Mouse (Mus musculus) adrenal gland, postnatal 36 days (tissue): Measurements from ENCODE around the gene Iars2. TPM values are rescaled to one million over a fixed set of nuclear protein-coding genes. Genes with fewer than 3 reads are reported as not detected.

Experiments
- DNase-seq, 2 experiments: peaks; one replicate each; pipeline ENCODE4 v3.0.0; 2021; ENCODE audit warnings: mixed read lengths in 1 of 2
- total RNA-seq, 2 experiments: library from RNA; stranded (reverse); gene quantifications; 2 replicates each; pipeline ENCODE4 v1.2.3; 2021

Gene Iars2
- total RNA-seq, 2 experiments from 2014 or later, result 75.8 to 104 TPM

GRCm38 (mm10) chr1:185280616-185281015 is 48.6 kb downstream of the Iars2 start:
- peak in 1 of 2 experiments; percentile 29 for DNase-seq

GRCm38 (mm10) chr1:185279288-185279687 is 49.9 kb downstream of the Iars2 start:
- DNase-seq, result peak; percentile 51 to 55

DNA sequence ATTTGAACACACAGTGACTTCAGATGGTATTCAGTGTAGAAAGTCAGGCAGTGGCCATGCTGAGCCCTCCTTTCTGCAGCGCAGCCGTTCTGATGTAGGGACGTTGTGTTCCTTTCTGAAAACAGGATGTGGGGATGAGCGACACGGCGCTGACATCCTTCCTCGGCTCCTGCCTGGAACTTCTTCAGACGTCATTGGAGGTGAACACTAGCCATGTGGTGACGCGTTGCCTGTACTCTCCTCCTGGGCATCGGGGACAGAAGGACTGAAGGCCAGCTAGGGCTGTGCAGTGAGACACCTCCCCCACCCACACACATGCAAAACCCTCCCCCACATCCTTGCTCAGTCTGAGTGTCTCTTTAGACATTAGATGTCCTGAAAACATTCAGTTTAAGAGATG is 52.2 kb downstream of the Iars2 start:
- DNase-seq, result peak; percentile 47 to 50

GRCm38 (mm10) chr1:185275976-185276375 is 53.2 kb downstream of the Iars2 start:
- DNase-seq, result peak; percentile 63 to 64

GRCm38 (mm10) chr1:185274819-185275545 is 54.2 kb downstream of the Iars2 start:
- DNase-seq, result peak; percentile 50 to 54

DNA sequence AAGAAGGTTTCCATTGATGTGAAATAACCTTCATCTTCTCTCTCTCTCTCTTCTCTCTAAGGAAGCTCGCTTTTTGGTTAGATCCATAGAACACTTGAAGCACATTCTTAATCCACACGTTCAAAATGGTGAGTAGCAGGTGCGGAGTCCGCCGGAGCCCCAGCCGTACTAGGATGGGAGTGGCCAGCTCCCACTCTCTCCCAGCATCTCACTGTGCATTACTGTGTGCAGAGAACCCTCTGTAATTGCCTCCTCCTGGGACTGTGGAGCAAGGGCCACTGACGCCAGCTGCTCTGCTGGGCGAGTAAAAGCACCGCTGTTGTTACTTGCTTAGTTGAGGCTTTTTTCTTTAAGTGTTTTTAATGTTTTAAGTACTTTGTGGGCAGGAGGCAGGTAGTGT is 57.8 kb downstream of the Iars2 start:
- no peak for DNase-seq

- DNase-seq, result no peak
These were observed 58.6 kb downstream of the Iars2 start for GRCm38 (mm10) chr1:185270403-185271097.

- no peak for DNase-seq
These were observed 60.5 kb downstream of the Iars2 start for GRCm38 (mm10) chr1:185268675-185269074.

DNA sequence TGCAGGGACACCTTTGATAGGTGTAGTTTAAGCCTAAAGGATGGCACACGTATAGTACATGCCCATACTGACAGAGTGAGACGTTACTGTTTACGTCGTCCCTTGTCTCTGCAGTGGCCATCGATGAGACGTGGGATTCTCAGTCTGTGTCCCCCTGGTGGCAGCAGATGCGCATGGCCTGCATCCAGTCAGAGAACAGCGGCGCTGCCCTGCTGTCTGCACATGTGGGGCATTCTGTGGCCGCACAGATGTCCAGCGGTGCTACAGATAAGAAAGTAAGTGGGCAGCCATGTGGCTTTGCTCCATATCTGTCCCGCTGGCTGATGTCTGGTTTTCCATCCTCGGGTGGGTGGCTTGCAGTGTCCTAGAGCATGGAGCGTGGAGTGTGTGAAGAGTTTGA is 66.6 kb downstream of the Iars2 start:
- peak; percentile 43 to 61 for DNase-seq

DNA sequence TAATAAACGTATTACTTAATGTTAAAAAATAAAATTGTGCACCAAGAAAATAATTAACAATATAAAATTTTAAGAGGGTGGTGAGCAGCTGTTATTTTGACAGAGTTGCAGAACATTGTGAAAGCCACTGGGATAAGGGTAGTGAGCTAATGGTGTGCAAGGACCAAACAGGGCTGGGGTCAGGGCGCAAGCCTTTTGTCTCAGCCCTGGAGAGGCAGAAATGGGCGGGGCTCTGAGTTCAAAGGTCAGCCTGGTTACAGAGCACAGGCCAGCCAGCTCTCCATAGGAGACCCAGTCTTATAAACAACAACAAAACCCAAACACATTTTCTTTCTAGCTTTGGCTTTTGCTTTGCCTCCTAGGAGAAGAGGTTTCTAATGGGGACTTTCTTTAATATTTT is 72.4 kb downstream of the Iars2 start:
- peak; percentile 26 to 54 for DNase-seq

- DNase-seq, result no peak
These were observed 73.9 kb downstream of the Iars2 start for GRCm38 (mm10) chr1:185255336-185255735.

GRCm38 (mm10) chr1:185253140-185253892 is 75.9 kb downstream of the Iars2 start:
- DNase-seq, result peak; percentile 54 to 62

DNA sequence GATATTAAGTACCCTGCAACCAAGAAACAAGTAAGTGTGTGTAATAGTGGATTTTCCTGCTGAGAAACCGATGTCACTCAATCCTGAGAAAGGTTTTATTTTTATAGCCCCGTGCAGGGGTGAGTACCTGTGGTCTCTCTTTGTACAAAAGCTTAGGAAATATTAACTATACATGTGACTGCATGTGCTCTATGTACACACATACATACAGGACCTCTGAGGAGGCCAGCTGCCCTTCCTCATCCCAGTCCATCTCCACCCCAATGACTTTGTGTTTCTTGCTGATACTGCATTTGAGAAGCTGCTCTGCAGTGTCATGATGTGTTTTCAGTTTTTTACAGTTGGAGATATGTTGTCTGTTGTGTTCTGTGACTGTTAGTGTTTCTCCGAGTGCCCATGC is 76.8 kb downstream of the Iars2 start:
- DNase-seq, result no peak

DNA sequence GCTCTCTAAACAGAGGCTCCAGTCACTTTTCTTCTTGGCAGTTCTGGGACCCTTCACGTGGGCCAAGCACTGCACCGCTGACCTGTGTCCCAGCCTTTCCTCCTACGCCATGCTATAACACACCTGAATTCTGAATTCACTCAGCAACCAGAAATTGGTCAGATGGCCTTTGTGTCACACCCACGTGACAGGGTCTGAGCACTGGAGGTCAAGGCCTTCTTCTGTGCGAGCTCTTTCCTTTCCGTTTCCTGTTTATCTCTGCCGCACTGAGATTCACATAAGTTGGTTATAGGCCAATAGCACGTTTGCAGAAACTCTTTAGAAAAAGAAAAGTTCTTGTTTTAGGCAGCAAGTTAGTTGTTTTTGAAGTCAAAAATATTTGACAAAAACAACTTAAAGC is 80.5 kb downstream of the Iars2 start:
- peak in 1 of 2 experiments; percentile 47 for DNase-seq

GRCm38 (mm10) chr1:185247429-185248085 is 81.6 kb downstream of the Iars2 start:
- DNase-seq, result no peak

- DNase-seq, result no peak
These were observed 83.7 kb downstream of the Iars2 start for GRCm38 (mm10) chr1:185245456-185245855.

- DNase-seq, result no peak
These were observed 86.2 kb downstream of the Iars2 start for GRCm38 (mm10) chr1:185243013-185243412.

GRCm38 (mm10) chr1:185236530-185236929 is 92.7 kb downstream of the Iars2 start:
- peak in 1 of 2 experiments; percentile 36 for DNase-seq

GRCm38 (mm10) chr1:185235837-185236236 is 93.4 kb downstream of the Iars2 start:
- DNase-seq, result no peak
